Mouse (Mus musculus): Measurements from ENCODE around the gene Yap1. TPM values are rescaled to one million over a fixed set of nuclear protein-coding genes. Genes with fewer than 3 reads are reported as not detected.

The Yap1 gene
- polyA plus RNA-seq, 1 experiment from 2014 or later: 8.3 TPM

Other genes with a start within 250 kb of the Yap1 start
- 59.4 and 60.3 TPM in 2 replicates for gene Tmem123, start 240.6 kb downstream of the Yap1 start, polyA plus RNA-seq (2016; fragmentation: Nextera tagmentation; extraction: Ambion mirVana)
- 15.0 and 15.6 TPM in 2 replicates for gene Birc2, start 167.5 kb downstream of the Yap1 start, polyA plus RNA-seq (2016; fragmentation: Nextera tagmentation; extraction: Ambion mirVana)
- 6.7 and 6.9 TPM in 2 replicates for gene Birc3, start 131.4 kb downstream of the Yap1 start, polyA plus RNA-seq (2016; fragmentation: Nextera tagmentation; extraction: Ambion mirVana)
- 2.7 and 2.8 TPM in 2 replicates for gene Cfap300, start 38.2 kb upstream of the Yap1 start, polyA plus RNA-seq (2016; fragmentation: Nextera tagmentation; extraction: Ambion mirVana)
- gene Cep126, start 129.7 kb upstream of the Yap1 start, polyA plus RNA-seq (2016; fragmentation: Nextera tagmentation; extraction: Ambion mirVana): 0.33 and 0.38 TPM in 2 replicates